Mouse (Mus musculus): ENCODE measurements around the gene Tubgcp3. TPM values are rescaled to one million over a fixed set of nuclear protein-coding genes. Genes with fewer than 3 reads are reported as not detected.
"Not testable (repeated sequence)": the region's sequence is repeated elsewhere in the genome, so short reads cannot be mapped to it uniquely, and the experiment has no call there.

Gene Tubgcp3
- polyA plus RNA-seq, 1 experiment from 2014 or later, result 61.2 TPM

DNA sequence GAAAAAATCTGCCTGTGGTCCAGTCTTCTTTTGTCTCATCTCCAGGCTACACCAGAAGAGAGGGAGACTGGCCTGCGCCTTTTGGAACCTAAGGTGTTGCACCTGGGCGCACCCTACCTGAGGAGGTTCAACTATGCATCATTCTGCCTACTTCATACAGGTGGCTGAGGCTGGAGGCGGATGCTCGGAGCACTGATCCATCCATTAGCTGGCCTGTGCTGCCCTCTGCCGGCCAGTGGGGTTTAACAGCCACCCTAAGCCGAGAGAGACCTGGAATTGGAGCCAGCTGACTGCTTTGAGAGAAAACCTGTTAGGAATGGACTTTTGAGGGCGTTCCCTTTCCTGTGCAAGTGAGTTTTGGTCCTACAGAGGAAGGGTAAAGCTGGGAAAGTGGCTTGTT lies 5.5 kb upstream of the Tubgcp3 start:
- H3K4me2 ChIP-seq, result no peak overlapping the region
- no peak overlapping the region for H3K27ac ChIP-seq (ENCODE audit: low read depth, low read length)
- H3K9ac ChIP-seq (ENCODE audit: low read length), result no peak overlapping the region
- H3K27me3 ChIP-seq (ENCODE audit: control insufficient read depth, insufficient read depth, low read length), result no peaks in the 10 kb centered on the region; the same call in 1 of the 2 replicates
- no peaks in the 10 kb centered on the region for H3K36me3 ChIP-seq (ENCODE audit: control insufficient read depth, insufficient read depth, low read length)
- WGBS, result 6% methylated on average over 7 of the region's 7 CpGs
- H3K4me1 ChIP-seq (ENCODE audit: control insufficient read depth, insufficient read depth, low read length), result no peaks in the 10 kb centered on the region; the same call in 1 of the 2 replicates
- DNase-seq (ENCODE audit: low spot score, missing footprints), result peak; percentile 99
- ATAC-seq (ENCODE audit: low FRiP score), result peak; percentile 52; the same call in 1 of the 2 replicates
- no peaks in the 10 kb centered on the region for H3K9me3 ChIP-seq (ENCODE audit: control insufficient read depth, low read length)
- H3K4me3 ChIP-seq (ENCODE audit: low read depth, low read length), result no peak overlapping the region

DNA sequence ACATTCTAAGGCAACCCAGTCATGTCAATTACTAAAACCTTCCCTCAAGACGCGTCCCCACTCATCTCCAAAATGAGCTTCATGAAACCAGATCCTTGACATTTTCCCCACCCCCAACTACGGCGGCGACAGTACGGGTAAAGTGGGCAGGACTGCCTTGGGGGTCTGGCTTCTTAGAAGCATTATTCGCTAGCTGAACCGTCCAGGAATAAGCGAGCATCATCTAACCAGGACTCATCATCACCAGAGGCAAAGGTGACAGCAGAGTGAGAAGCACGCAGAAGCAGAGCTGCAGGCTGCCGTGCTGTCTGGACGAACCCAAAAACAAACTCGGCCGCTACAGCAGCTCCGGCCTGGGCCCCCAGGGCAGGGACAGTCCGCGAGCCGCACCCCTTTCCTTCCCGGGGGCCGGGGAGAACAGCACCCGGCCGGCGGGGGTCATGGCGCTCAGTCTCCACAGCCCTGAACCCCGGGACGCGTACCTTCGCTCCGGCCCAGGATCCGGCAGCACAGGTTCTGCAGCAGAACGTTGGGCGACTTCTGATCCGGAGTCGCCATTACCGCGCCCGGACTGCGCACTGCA lies 484 bp downstream of the Tubgcp3 start:
- Histone ChIP-seq H3K9ac (ENCODE audit: low read length) (peak overlapping the region; percentile 77), H3K4me2 (peak overlapping the region; percentile 59), H3K4me1 (ENCODE audit: control insufficient read depth, insufficient read depth, low read length) (peaks cover 6% of the 10 kb centered on the region; the same call in 1 of the 2 replicates), H3K36me3 (ENCODE audit: control insufficient read depth, insufficient read depth, low read length) (no peaks in the 10 kb centered on the region), H3K27me3 (ENCODE audit: control insufficient read depth, insufficient read depth, low read length) (no peaks in the 10 kb centered on the region; the same call in 1 of the 2 replicates), H3K4me3 (ENCODE audit: low read depth, low read length) (peak overlapping the region; percentile 61), H3K27ac (ENCODE audit: low read depth, low read length) (0 out of 2 replicates have a peak overlapping the region, but pooled peaks have one; percentile 67), H3K9me3 (ENCODE audit: control insufficient read depth, low read length) (no peaks in the 10 kb centered on the region)
- DNase-seq (ENCODE audit: low spot score, missing footprints) (no peak), ATAC-seq (ENCODE audit: low FRiP score) (peak; percentile 82; the same call in 1 of the 2 replicates)
- under 1% methylated on average over 38 of the region's 38 CpGs for WGBS

DNA sequence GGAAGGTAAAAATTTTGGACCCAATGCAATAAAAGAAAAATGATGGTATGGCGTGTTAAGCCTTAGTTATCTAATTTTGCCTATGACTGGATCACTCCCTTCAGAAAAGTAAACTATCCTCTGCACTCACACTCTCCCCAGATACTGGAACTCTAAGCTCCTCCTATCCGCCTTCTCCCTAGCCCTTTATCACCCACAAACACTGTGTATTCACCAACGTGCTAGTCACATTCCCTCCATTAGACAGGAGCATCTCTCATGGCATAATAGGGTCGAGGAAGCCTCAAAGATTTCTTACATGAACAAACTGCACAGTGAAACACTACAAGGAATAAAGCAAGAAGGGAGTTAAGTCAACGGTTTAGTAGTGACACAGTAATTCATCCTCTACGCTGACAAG lies 1.1 kb downstream of the Tubgcp3 start:
- Histone ChIP-seq H3K27ac (ENCODE audit: low read depth, low read length) (no peak overlapping the region), H3K4me2 (peak overlapping the region; percentile 59), H3K9ac (ENCODE audit: low read length) (peak overlapping the region; percentile 77), H3K36me3 (ENCODE audit: control insufficient read depth, insufficient read depth, low read length) (no peaks in the 10 kb centered on the region), H3K9me3 (ENCODE audit: control insufficient read depth, low read length) (no peaks in the 10 kb centered on the region), H3K27me3 (ENCODE audit: control insufficient read depth, insufficient read depth, low read length) (no peaks in the 10 kb centered on the region; the same call in 1 of the 2 replicates), H3K4me3 (ENCODE audit: low read depth, low read length) (peak overlapping the region; percentile 61), H3K4me1 (ENCODE audit: control insufficient read depth, insufficient read depth, low read length) (peaks cover 6% of the 10 kb centered on the region; the same call in 1 of the 2 replicates)
- no peak for ATAC-seq (ENCODE audit: low FRiP score)
- 37% methylated on average over 6 of the region's 6 CpGs for WGBS
- no peak for DNase-seq (ENCODE audit: low spot score, missing footprints)

DNA sequence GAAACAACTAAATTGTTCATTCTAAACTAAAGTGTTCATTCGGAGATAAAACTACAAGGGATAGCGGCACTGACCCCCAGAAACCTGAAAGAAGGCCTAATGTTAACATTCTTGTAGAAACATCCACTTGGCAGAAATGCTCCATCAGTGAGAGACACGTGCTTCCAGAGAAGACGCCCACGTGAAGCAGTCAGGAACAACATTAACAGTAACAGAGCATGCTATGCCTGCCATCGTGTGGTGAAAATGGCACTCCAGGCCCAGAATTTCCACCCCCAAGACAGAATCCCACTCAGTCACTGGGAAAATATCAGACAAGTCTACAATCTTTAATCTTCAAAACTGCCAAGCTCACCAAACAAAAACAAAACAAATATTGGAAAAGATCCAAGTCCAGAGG lies 3.2 kb downstream of the Tubgcp3 start:
- no peak overlapping the region for H3K9ac ChIP-seq (ENCODE audit: low read length)
- H3K27me3 ChIP-seq (ENCODE audit: control insufficient read depth, insufficient read depth, low read length), result no peaks in the 10 kb centered on the region; the same call in 1 of the 2 replicates
- DNase-seq (ENCODE audit: low spot score, missing footprints) (no peak), ATAC-seq (ENCODE audit: low FRiP score) (no peak)
- no peak overlapping the region for H3K4me3 ChIP-seq (ENCODE audit: low read depth, low read length)
- peaks cover 6% of the 10 kb centered on the region; the same call in 1 of the 2 replicates for H3K4me1 ChIP-seq (ENCODE audit: control insufficient read depth, insufficient read depth, low read length)
- H3K27ac ChIP-seq (ENCODE audit: low read depth, low read length), result no peak overlapping the region
- 92% methylated on average over 6 of the region's 6 CpGs for WGBS
- no peaks in the 10 kb centered on the region for H3K9me3 ChIP-seq (ENCODE audit: control insufficient read depth, low read length)
- no peak overlapping the region for H3K4me2 ChIP-seq
- no peaks in the 10 kb centered on the region for H3K36me3 ChIP-seq (ENCODE audit: control insufficient read depth, insufficient read depth, low read length)

DNA sequence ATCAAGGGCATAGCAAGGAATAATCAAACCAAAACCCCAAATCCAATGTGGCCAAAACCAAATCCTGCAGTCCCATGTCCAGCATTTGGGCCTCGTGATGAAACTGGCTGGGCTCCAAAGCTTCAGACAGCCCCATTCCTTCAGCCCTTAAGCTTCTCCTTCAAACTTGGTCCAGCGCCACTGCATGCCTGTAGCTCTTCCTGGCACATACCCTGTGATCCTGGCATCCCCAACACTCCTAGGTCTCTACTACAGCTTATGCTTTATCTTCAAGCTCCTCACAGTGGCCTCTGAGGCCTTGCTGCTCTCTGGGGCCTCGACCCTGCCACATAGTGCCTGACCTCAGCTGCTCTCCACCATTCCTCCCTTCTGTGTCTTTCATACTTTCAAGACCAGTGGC lies 5.5 kb downstream of the Tubgcp3 start:
- not testable (repeated sequence) for H3K4me3 ChIP-seq (ENCODE audit: low read depth, low read length); H3K27me3 ChIP-seq (ENCODE audit: control insufficient read depth, insufficient read depth, low read length); H3K36me3 ChIP-seq (ENCODE audit: control insufficient read depth, insufficient read depth, low read length); ATAC-seq (ENCODE audit: low FRiP score); H3K27ac ChIP-seq (ENCODE audit: low read depth, low read length); H3K9ac ChIP-seq (ENCODE audit: low read length); H3K4me2 ChIP-seq; DNase-seq (ENCODE audit: low spot score, missing footprints); H3K4me1 ChIP-seq (ENCODE audit: control insufficient read depth, insufficient read depth, low read length); H3K9me3 ChIP-seq (ENCODE audit: control insufficient read depth, low read length)
- WGBS, result 91% methylated on average over 3 of the region's 3 CpGs

DNA sequence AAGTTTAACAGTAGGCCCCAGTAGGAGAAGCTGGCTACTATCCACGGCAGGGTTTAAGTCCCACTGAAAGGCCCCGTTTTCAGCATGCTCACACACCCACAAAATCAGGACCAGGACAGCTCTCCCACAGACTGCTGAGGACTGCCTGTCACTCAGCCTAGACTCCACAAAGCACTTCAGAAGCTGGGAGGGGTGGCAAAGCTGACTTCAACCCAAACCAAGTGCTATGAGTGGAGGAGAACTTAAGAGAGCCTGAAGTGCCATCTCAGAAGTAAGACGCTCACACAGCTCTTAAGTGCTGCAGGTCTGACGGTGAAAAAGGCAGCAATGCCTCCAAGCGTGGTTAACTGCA lies 9.0 kb downstream of the Tubgcp3 start:
- peaks cover 2% of the 10 kb centered on the region; the same call in 1 of the 2 replicates for H3K36me3 ChIP-seq (ENCODE audit: control insufficient read depth, insufficient read depth, low read length)
- H3K9ac ChIP-seq (ENCODE audit: low read length), result no peak overlapping the region
- no peaks in the 10 kb centered on the region for H3K27me3 ChIP-seq (ENCODE audit: control insufficient read depth, insufficient read depth, low read length)
- H3K9me3 ChIP-seq (ENCODE audit: control insufficient read depth, low read length), result no peaks in the 10 kb centered on the region
- H3K4me1 ChIP-seq (ENCODE audit: control insufficient read depth, insufficient read depth, low read length), result no peaks in the 10 kb centered on the region
- H3K4me2 ChIP-seq, result no peak overlapping the region
- 85% methylated on average over 5 of the region's 5 CpGs for WGBS
- ATAC-seq (ENCODE audit: low FRiP score), result no peak
- no peak overlapping the region for H3K4me3 ChIP-seq (ENCODE audit: low read depth, low read length)
- no peak overlapping the region for H3K27ac ChIP-seq (ENCODE audit: low read depth, low read length)
- DNase-seq (ENCODE audit: low spot score, missing footprints), result no peak

DNA sequence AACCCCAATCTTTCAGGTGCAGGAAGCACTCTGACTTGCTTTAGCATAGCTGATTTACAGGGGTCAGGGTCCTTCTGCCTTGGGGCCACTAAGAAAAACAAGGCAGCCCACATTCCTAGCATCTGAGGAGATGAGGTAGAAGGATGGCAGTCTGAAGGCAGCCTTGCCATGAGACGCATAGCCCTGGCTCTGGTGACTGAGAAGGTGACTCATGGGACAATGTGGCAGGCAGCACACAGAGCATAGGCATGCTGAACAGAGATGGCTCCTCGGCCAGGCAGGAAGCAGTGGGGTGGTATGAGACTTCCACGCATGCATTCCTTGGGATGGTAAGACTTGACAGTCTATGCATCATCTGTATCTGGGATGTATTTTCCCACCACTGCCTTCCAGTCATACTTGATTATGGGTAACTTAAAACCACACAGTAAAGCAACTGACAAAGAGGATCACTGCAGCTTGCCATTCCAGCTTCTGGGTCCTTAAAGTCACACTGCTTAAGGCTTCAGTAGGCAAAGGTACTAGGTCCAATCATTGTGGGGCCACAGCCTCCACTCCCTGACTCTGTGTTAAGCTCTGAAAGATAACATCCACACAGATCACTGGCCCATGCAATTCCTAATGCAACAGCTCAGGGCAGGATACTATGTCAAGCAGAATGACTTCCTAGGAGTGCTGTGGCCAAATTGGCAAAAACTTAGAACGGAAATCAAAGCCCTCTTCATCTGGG lies 9.5 kb downstream of the Tubgcp3 start:
- 85% methylated on average over 4 of the region's 4 CpGs for WGBS
- Histone ChIP-seq H3K27ac (ENCODE audit: low read depth, low read length) (no peak overlapping the region), H3K4me3 (ENCODE audit: low read depth, low read length) (no peak overlapping the region), H3K4me1 (ENCODE audit: control insufficient read depth, insufficient read depth, low read length) (no peaks in the 10 kb centered on the region), H3K36me3 (ENCODE audit: control insufficient read depth, insufficient read depth, low read length) (peaks cover 2% of the 10 kb centered on the region; the same call in 1 of the 2 replicates), H3K9ac (ENCODE audit: low read length) (no peak overlapping the region), H3K4me2 (no peak overlapping the region), H3K27me3 (ENCODE audit: control insufficient read depth, insufficient read depth, low read length) (no peaks in the 10 kb centered on the region), H3K9me3 (ENCODE audit: control insufficient read depth, low read length) (no peaks in the 10 kb centered on the region)
- DNase-seq (ENCODE audit: low spot score, missing footprints) (no peak), ATAC-seq (ENCODE audit: low FRiP score) (no peak)

DNA sequence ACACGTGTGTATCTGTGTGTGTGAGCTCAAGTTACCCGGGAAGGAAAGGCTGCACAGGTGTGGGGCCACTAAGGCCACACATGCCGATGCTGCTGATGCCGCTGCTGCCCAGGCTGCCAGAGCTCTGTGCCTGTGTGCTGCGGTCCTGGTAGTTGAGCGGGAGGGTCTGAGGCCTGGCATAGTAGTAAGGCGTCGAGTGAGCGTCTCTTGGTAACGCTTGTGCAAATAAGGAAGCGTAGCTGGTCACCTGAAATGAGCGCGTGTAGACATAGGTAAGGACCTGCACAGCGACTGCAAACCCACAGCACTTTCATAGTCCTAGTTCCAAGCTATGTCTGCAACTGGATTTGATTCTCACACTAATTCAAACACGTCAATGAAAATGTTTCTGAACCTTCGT lies 14.6 kb downstream of the Tubgcp3 start:
- H3K27ac ChIP-seq (ENCODE audit: low read depth, low read length), result no peak overlapping the region
- no peaks in the 10 kb centered on the region for H3K9me3 ChIP-seq (ENCODE audit: control insufficient read depth, low read length)
- no peaks in the 10 kb centered on the region for H3K27me3 ChIP-seq (ENCODE audit: control insufficient read depth, insufficient read depth, low read length)
- no peak overlapping the region for H3K4me2 ChIP-seq
- H3K36me3 ChIP-seq (ENCODE audit: control insufficient read depth, insufficient read depth, low read length), result peaks cover 21% of the 10 kb centered on the region
- DNase-seq (ENCODE audit: low spot score, missing footprints), result no peak
- no peak overlapping the region for H3K4me3 ChIP-seq (ENCODE audit: low read depth, low read length)
- WGBS, result 95% methylated on average over 16 of the region's 16 CpGs
- H3K9ac ChIP-seq (ENCODE audit: low read length), result no peak overlapping the region
- no peak for ATAC-seq (ENCODE audit: low FRiP score)
- no peaks in the 10 kb centered on the region for H3K4me1 ChIP-seq (ENCODE audit: control insufficient read depth, insufficient read depth, low read length)

DNA sequence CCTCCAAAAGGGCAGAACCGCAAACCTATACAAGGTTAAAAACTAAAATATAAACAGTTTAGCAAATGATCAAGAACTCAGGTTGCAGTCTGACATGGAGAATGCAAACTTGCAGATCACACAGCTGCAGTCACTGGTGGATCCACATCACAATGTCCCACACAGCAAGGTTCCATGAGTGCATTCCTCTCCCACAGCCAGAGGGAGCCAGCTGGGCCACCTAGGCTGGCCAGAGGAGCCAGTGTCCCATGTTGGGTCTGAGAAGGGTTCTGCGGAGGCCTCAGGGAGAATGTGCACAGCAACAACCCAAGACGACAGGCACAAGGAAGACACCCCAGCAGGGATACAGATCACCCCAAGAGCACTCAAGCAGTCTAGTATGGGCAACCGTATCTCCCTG lies 20.8 kb downstream of the Tubgcp3 start:
- no peak for DNase-seq (ENCODE audit: low spot score, missing footprints)
- Histone ChIP-seq H3K4me1 (ENCODE audit: control insufficient read depth, insufficient read depth, low read length) (no peaks in the 10 kb centered on the region), H3K9ac (ENCODE audit: low read length) (no peak overlapping the region), H3K36me3 (ENCODE audit: control insufficient read depth, insufficient read depth, low read length) (peaks cover 23% of the 10 kb centered on the region), H3K27ac (ENCODE audit: low read depth, low read length) (no peak overlapping the region), H3K27me3 (ENCODE audit: control insufficient read depth, insufficient read depth, low read length) (no peaks in the 10 kb centered on the region), H3K4me3 (ENCODE audit: low read depth, low read length) (no peak overlapping the region), H3K9me3 (ENCODE audit: control insufficient read depth, low read length) (no peaks in the 10 kb centered on the region), H3K4me2 (no peak overlapping the region)
- ATAC-seq (ENCODE audit: low FRiP score), result no peak
- WGBS, result 86% methylated on average over 4 of the region's 4 CpGs

Measured in midbrain, embryonic 11.5 days (tissue).